Mouse (Mus musculus) hindbrain, embryonic 11.5 days (tissue): Measurements from ENCODE around the gene Abca4. TPM values are rescaled to one million over a fixed set of nuclear protein-coding genes. Genes with fewer than 3 reads are reported as not detected.

Experiments
- ATAC-seq: fragments of 200-750 bp; cut with Nextera tagmentation; 2 replicates; pipeline ENCODE4 v1.8.0; 2017; ENCODE audit warnings: mild to moderate bottlenecking, moderate TSS enrichment, moderate library complexity; ENCODE audit not compliant: low FRiP score
- DNase-seq: peaks from one replicate; pipeline ENCODE4 v3.0.0-alpha.2; 2015; ENCODE audit warnings: low spot score
- H3K27ac ChIP-seq: fragments of 300-500 bp; sonication (generic); 2 replicates; pipeline ENCODE4 v1.5.1; 2014; ENCODE audit warnings: mild to moderate bottlenecking, low read depth, low read length
- H3K27me3 ChIP-seq: fragments of 300-500 bp; sonication (generic); 2 replicates; pipeline ENCODE4 v1.6.1; 2014; ENCODE audit warnings: mild to moderate bottlenecking, low read length, moderate library complexity, mixed read lengths; ENCODE audit not compliant: control insufficient read depth, insufficient read depth
- H3K36me3 ChIP-seq: fragments of 300-500 bp; sonication (generic); 2 replicates; pipeline ENCODE4 v1.6.1; 2014; ENCODE audit warnings: mild to moderate bottlenecking, low read length, moderate library complexity, mixed read lengths; ENCODE audit not compliant: control insufficient read depth, insufficient read depth
- H3K4me1 ChIP-seq: fragments of 300-500 bp; sonication (generic); replicated peaks from 2 replicates; pipeline ENCODE4 v1.6.1; 2014; ENCODE audit warnings: low read length, mixed read lengths; ENCODE audit not compliant: control insufficient read depth, insufficient read depth
- H3K4me2 ChIP-seq: fragments of 300-500 bp; sonication (generic); replicated peaks from 2 replicates; pipeline ENCODE4 v1.6.1; 2014; ENCODE audit warnings: mild to moderate bottlenecking, low read depth, low read length
- H3K4me3 ChIP-seq: fragments of 300-500 bp; sonication (generic); 2 replicates; pipeline ENCODE4 v1.5.1; 2014; ENCODE audit warnings: low read depth, low read length
- H3K9ac ChIP-seq: fragments of 300-500 bp; sonication (generic); 2 replicates; pipeline ENCODE4 v1.6.1; 2014; ENCODE audit warnings: low read depth, low read length
- H3K9me3 ChIP-seq: fragments of 300-500 bp; sonication (generic); 2 replicates; pipeline ENCODE4 v1.6.1; 2016; ENCODE audit warnings: low read length; ENCODE audit not compliant: control insufficient read depth
- WGBS: fragments of 180-500 bp; shearing (Covaris S2); extraction: QIAGEN DNeasy Blood & Tissue Kit; methylation state at CpG from one replicate; pipeline ENCODE4 v1.1.7; 2014; 5-methylcytosine and 5-hydroxymethylcytosine counted together
- polyA plus RNA-seq: library from polyadenylated mRNA; unstranded; fragments of >200 nt; fragmentation: Nextera tagmentation; extraction: Ambion mirVana; gene quantifications from 2 replicates; pipeline ENCODE4 v1.2.1, GENCODE M21; 2014

Abca4 gene
- polyA plus RNA-seq, 1 experiment from 2014 or later, result 1.4 TPM

GRCm38 (mm10) chr3:122046187-122046620 lies 2.0 kb downstream of the Abca4 start:
- H3K27me3 ChIP-seq, result peaks cover 28% of the 10 kb centered on the region
- peaks cover 19% of the 10 kb centered on the region for H3K4me1 ChIP-seq

GRCm38 (mm10) chr3:122047402-122047801 lies 3.2 kb downstream of the Abca4 start:
- peak; percentile 34; the same call in 1 of the 2 replicates for ATAC-seq

More at GRCm38 (mm10) chr3:122046187-122046620, 2.0 kb downstream of the Abca4 start:
- no peak overlapping the region for H3K9ac ChIP-seq
- H3K9me3 ChIP-seq, result no peaks in the 10 kb centered on the region
- no peak overlapping the region for H3K27ac ChIP-seq
- no peak overlapping the region for H3K4me3 ChIP-seq
- ATAC-seq (peak; percentile 69), DNase-seq (peak; percentile 59)
- no peaks in the 10 kb centered on the region for H3K36me3 ChIP-seq
- H3K4me2 ChIP-seq, result no peak overlapping the region
- 9% methylated on average over 10 of the region's 10 CpGs for WGBS

GRCm38 (mm10) chr3:122047921-122048861 lies 3.9 kb downstream of the Abca4 start:
- Histone ChIP-seq H3K27me3 (peaks cover 21% of the 10 kb centered on the region), H3K9ac (no peak overlapping the region), H3K4me2 (peak overlapping the region; percentile 21), H3K4me1 (peaks cover 19% of the 10 kb centered on the region), H3K36me3 (no peaks in the 10 kb centered on the region), H3K27ac (peak overlapping the region; percentile 42; the same call in 1 of the 2 replicates), H3K4me3 (no peak overlapping the region), H3K9me3 (no peaks in the 10 kb centered on the region)
- 0 out of 2 replicates have a peak, but pooled peaks have one; percentile 9 for ATAC-seq
- WGBS, result 18% methylated on average over 17 of the region's 17 CpGs
- peak; percentile 63 for DNase-seq

More at GRCm38 (mm10) chr3:122047402-122047801, 3.2 kb downstream of the Abca4 start:
- peaks cover 27% of the 10 kb centered on the region for H3K27me3 ChIP-seq
- no peak overlapping the region for H3K4me2 ChIP-seq
- no peak overlapping the region for H3K4me3 ChIP-seq
- peaks cover 19% of the 10 kb centered on the region for H3K4me1 ChIP-seq
- no peaks in the 10 kb centered on the region for H3K36me3 ChIP-seq
- 37% methylated on average over 7 of the region's 7 CpGs for WGBS
- H3K27ac ChIP-seq, result peak overlapping the region; percentile 42; the same call in 1 of the 2 replicates
- no peaks in the 10 kb centered on the region for H3K9me3 ChIP-seq
- peak; percentile 29 for DNase-seq
- no peak overlapping the region for H3K9ac ChIP-seq

GRCm38 (mm10) chr3:122049158-122049557 lies 4.9 kb downstream of the Abca4 start:
- Histone ChIP-seq H3K9ac (no peak overlapping the region), H3K4me3 (no peak overlapping the region), H3K4me2 (no peak overlapping the region), H3K9me3 (no peaks in the 10 kb centered on the region), H3K27ac (no peak overlapping the region), H3K27me3 (peaks cover 13% of the 10 kb centered on the region), H3K4me1 (peaks cover 17% of the 10 kb centered on the region), H3K36me3 (no peaks in the 10 kb centered on the region)
- ATAC-seq (no peak), DNase-seq (no peak)
- WGBS, result 56% methylated on average over 6 of the region's 6 CpGs

GRCm38 (mm10) chr3:122058439-122059198 lies 14.4 kb downstream of the Abca4 start:
- no peak for DNase-seq
- H3K4me1 ChIP-seq, result no peaks in the 10 kb centered on the region
- no peak overlapping the region for H3K27ac ChIP-seq
- 62% methylated on average over 9 of the region's 9 CpGs for WGBS
- H3K27me3 ChIP-seq, result no peaks in the 10 kb centered on the region
- H3K4me3 ChIP-seq, result no peak overlapping the region
- ATAC-seq, result no peak
- H3K36me3 ChIP-seq, result no peaks in the 10 kb centered on the region
- no peak overlapping the region for H3K4me2 ChIP-seq
- H3K9me3 ChIP-seq, result no peaks in the 10 kb centered on the region
- no peak overlapping the region for H3K9ac ChIP-seq

GRCm38 (mm10) chr3:122062586-122062985 lies 18.3 kb downstream of the Abca4 start:
- H3K9ac ChIP-seq, result no peak overlapping the region
- H3K9me3 ChIP-seq, result no peaks in the 10 kb centered on the region
- H3K4me1 ChIP-seq, result no peaks in the 10 kb centered on the region
- H3K4me2 ChIP-seq, result no peak overlapping the region
- H3K4me3 ChIP-seq, result no peak overlapping the region
- WGBS, result 90% methylated on average over 10 of the region's 10 CpGs
- no peak for ATAC-seq
- no peaks in the 10 kb centered on the region for H3K27me3 ChIP-seq
- no peak overlapping the region for H3K27ac ChIP-seq
- no peaks in the 10 kb centered on the region for H3K36me3 ChIP-seq
- no peak for DNase-seq

GRCm38 (mm10) chr3:122064556-122065410 lies 20.5 kb downstream of the Abca4 start:
- H3K9ac ChIP-seq, result no peak overlapping the region
- ATAC-seq (no peak), DNase-seq (no peak)
- no peaks in the 10 kb centered on the region for H3K36me3 ChIP-seq
- H3K27ac ChIP-seq, result no peak overlapping the region
- no peak overlapping the region for H3K4me2 ChIP-seq
- 81% methylated on average over 13 of the region's 13 CpGs for WGBS
- no peaks in the 10 kb centered on the region for H3K27me3 ChIP-seq
- no peaks in the 10 kb centered on the region for H3K4me1 ChIP-seq
- H3K9me3 ChIP-seq, result no peaks in the 10 kb centered on the region
- H3K4me3 ChIP-seq, result no peak overlapping the region

GRCm38 (mm10) chr3:122071769-122072168 lies 27.5 kb downstream of the Abca4 start:
- H3K4me3 ChIP-seq, result no peak overlapping the region
- no peak overlapping the region for H3K4me2 ChIP-seq
- H3K9ac ChIP-seq, result no peak overlapping the region
- H3K27me3 ChIP-seq, result peaks cover 2% of the 10 kb centered on the region; the same call in 1 of the 2 replicates
- H3K27ac ChIP-seq, result no peak overlapping the region
- 73% methylated on average over 10 of the region's 10 CpGs for WGBS
- DNase-seq, result no peak
- H3K4me1 ChIP-seq, result no peaks in the 10 kb centered on the region
- H3K36me3 ChIP-seq, result no peaks in the 10 kb centered on the region
- no peak for ATAC-seq
- H3K9me3 ChIP-seq, result no peaks in the 10 kb centered on the region
